Mouse (Mus musculus) brain, embryonic 14.5 days (tissue): ENCODE data around the gene Tlk2. TPM values are rescaled to one million over a fixed set of nuclear protein-coding genes. Genes with fewer than 3 reads are reported as not detected.

Experiments
- DNase-seq: peaks from one replicate; pipeline ENCODE4 v3.0.0-alpha.2; 2011; ENCODE audit warnings: low read depth
- CTCF ChIP-seq: fragments of 200-500 bp; IDR thresholded peaks from 2 replicates; pipeline ENCODE4 v1.5.1; 2012; ENCODE audit warnings: inconsistent platforms, mild to moderate bottlenecking, moderate library complexity, borderline replicate concordance; ENCODE audit not compliant: insufficient read depth, insufficient read length; ENCODE audit errors: extremely low read depth
- POLR2A ChIP-seq: fragments of 200-500 bp; IDR thresholded peaks from 2 replicates; pipeline ENCODE4 v1.6.1; 2012; ENCODE audit warnings: mild to moderate bottlenecking, inconsistent platforms, borderline replicate concordance; ENCODE audit not compliant: poor library complexity, insufficient read depth, insufficient read length, severe bottlenecking; ENCODE audit errors: extremely low read depth
- polyA plus RNA-seq: library from polyadenylated mRNA; depleted of rRNA; stranded (reverse); fragments of >200 nt; gene quantifications from 2 replicates; pipeline ENCODE4 v1.2.3, GENCODE M21; 2012

The Tlk2 gene
- polyA plus RNA-seq, 1 experiment, result 53.9 TPM

- TF ChIP-seq CTCF (no peak), POLR2A (no peak)
- peak; percentile 5 for DNase-seq
Measured at GRCm38 (mm10) chr11:105311291-105311975, 132.8 kb downstream of the Tlk2 start.

- peak; percentile 50 for DNase-seq
- TF ChIP-seq CTCF, result no peak
- TF ChIP-seq POLR2A, result no peak
Measured at GRCm38 (mm10) chr11:105312311-105312942, 133.8 kb downstream of the Tlk2 start.

- peak; percentile 37 for DNase-seq
- no peak for TF ChIP-seq POLR2A
- no peak for TF ChIP-seq CTCF
Measured at GRCm38 (mm10) chr11:105312972-105313632, 134.5 kb downstream of the Tlk2 start.

GRCm38 (mm10) chr11:105313633-105314014 lies 135.0 kb downstream of the Tlk2 start:
- DNase-seq, result no peak
- no peak for TF ChIP-seq POLR2A
- no peak for TF ChIP-seq CTCF

GRCm38 (mm10) chr11:105315296-105315695 lies 136.7 kb downstream of the Tlk2 start:
- no peak for DNase-seq
- no peak for TF ChIP-seq CTCF
- TF ChIP-seq POLR2A, result no peak

GRCm38 (mm10) chr11:105316121-105316520 lies 137.5 kb downstream of the Tlk2 start:
- no peak for TF ChIP-seq POLR2A
- TF ChIP-seq CTCF, result no peak
- DNase-seq, result no peak

GRCm38 (mm10) chr11:105317769-105318168 lies 139.2 kb downstream of the Tlk2 start:
- DNase-seq, result no peak
- no peak for TF ChIP-seq CTCF
- no peak for TF ChIP-seq POLR2A

- TF ChIP-seq CTCF (no peak), POLR2A (no peak)
- no peak for DNase-seq
Measured at GRCm38 (mm10) chr11:105321090-105321489, 142.5 kb downstream of the Tlk2 start.

GRCm38 (mm10) chr11:105323530-105323929 lies 144.9 kb downstream of the Tlk2 start:
- no peak for TF ChIP-seq POLR2A
- no peak for TF ChIP-seq CTCF
- no peak for DNase-seq

- DNase-seq, result no peak
- TF ChIP-seq CTCF, result no peak
- TF ChIP-seq POLR2A, result no peak
Measured at GRCm38 (mm10) chr11:105327101-105327500, 148.5 kb downstream of the Tlk2 start.

- DNase-seq, result no peak
- no peak for TF ChIP-seq CTCF
- no peak for TF ChIP-seq POLR2A
Measured at GRCm38 (mm10) chr11:105329962-105330361, 151.4 kb downstream of the Tlk2 start.
